Mouse (Mus musculus): ENCODE measurements around the gene Myom3.

GRCm38 (mm10) chr4:135832070-135832469 lies 72.6 kb downstream of the Myom3 start:
- TF ChIP-seq CTCF (IDR thresholded peaks at IDR 0.05) (no peak), EP300 (IDR thresholded peaks at IDR 0.05) (no peak)

Data from lung, postnatal 0 days (tissue).